Mouse (Mus musculus) midbrain, postnatal 0 days (tissue): Measurements from ENCODE around the gene Tial1. TPM values are rescaled to one million over a fixed set of nuclear protein-coding genes. Genes with fewer than 3 reads are reported as not detected.

Source experiments
- ATAC-seq: fragments of 200-750 bp; cut with Nextera tagmentation; 2 replicates; pipeline ENCODE4 v1.8.0; 2017; ENCODE audit warnings: moderate number of reproducible peaks, mild to moderate bottlenecking, moderate TSS enrichment, moderate library complexity; ENCODE audit not compliant: low FRiP score
- DNase-seq: peaks from one replicate; pipeline ENCODE4 v3.0.0-alpha.2; 2015; ENCODE audit warnings: low spot score
- H3K27ac ChIP-seq: fragments of 300-500 bp; sonication (generic); 2 replicates; pipeline ENCODE4 v1.5.1; 2014; ENCODE audit warnings: low read depth, mild to moderate bottlenecking, low read length, mixed read lengths
- H3K27me3 ChIP-seq: fragments of 300-500 bp; sonication (generic); 2 replicates; pipeline ENCODE4 v1.6.1; 2014; ENCODE audit warnings: low read length, control low read depth, mixed read lengths; ENCODE audit not compliant: insufficient read depth
- H3K36me3 ChIP-seq: fragments of 300-500 bp; sonication (generic); 2 replicates; pipeline ENCODE4 v1.6.1; 2014; ENCODE audit warnings: low read length, control low read depth, mixed read lengths; ENCODE audit not compliant: insufficient read depth
- H3K4me1 ChIP-seq: fragments of 300-500 bp; sonication (generic); 2 replicates; pipeline ENCODE4 v1.6.1; 2014; ENCODE audit warnings: mild to moderate bottlenecking, control low read depth, antibody characterized with exemption, low read length, mixed read lengths; ENCODE audit not compliant: insufficient read depth
- H3K4me2 ChIP-seq: fragments of 300-500 bp; sonication (generic); 2 replicates; pipeline ENCODE4 v1.6.1; 2014; ENCODE audit warnings: low read depth, mild to moderate bottlenecking, low read length, mixed read lengths; ENCODE audit not compliant: poor library complexity, severe bottlenecking
- H3K4me3 ChIP-seq: fragments of 300-500 bp; sonication (generic); 2 replicates; pipeline ENCODE4 v1.5.1; 2014; ENCODE audit warnings: low read depth, mild to moderate bottlenecking, low read length, moderate library complexity
- H3K9ac ChIP-seq: fragments of 300-500 bp; sonication (generic); replicated peaks from 2 replicates; pipeline ENCODE4 v1.6.1; 2014; ENCODE audit warnings: mild to moderate bottlenecking, low read length, moderate library complexity, mixed read lengths; ENCODE audit not compliant: poor library complexity, severe bottlenecking
- H3K9me3 ChIP-seq: fragments of 300-500 bp; sonication (generic); 2 replicates; pipeline ENCODE4 v1.6.1; 2016; ENCODE audit warnings: low read length, control low read depth
- CTCF ChIP-seq: IDR thresholded peaks from 2 replicates; pipeline ENCODE4 v1.5.1; 2016; ENCODE audit warnings: antibody characterized with exemption, mild to moderate bottlenecking
- WGBS: fragments of 180-500 bp; shearing (Covaris S2); extraction: QIAGEN DNeasy Blood & Tissue Kit; methylation state at CpG from one replicate; pipeline ENCODE4 v1.1.7; 2014; 5-methylcytosine and 5-hydroxymethylcytosine counted together
- polyA plus RNA-seq: library from polyadenylated mRNA; unstranded; fragments of >200 nt; fragmentation: Nextera tagmentation; extraction: Ambion mirVana; gene quantifications from 2 replicates; pipeline ENCODE4 v1.2.1, GENCODE M21; 2015
- total RNA-seq: library from RNA; depleted of rRNA; stranded (reverse); fragments of >200 nt; gene quantifications from 2 replicates; pipeline ENCODE4 v1.2.3, GENCODE M21; 2014; rRNA removed

The Tial1 gene
- total RNA-seq: 47.2 and 57.1 TPM in 2 replicates
- polyA plus RNA-seq: 24.8 and 29.9 TPM in 2 replicates

GRCm38 (mm10) chr7:128461285-128462215, at the start of gene Tial1:
Gene Tial1 (minus strand): TSS chr7:128461717.
- H3K4me2 ChIP-seq: peak within 1 kb of the TSS; percentile 84
- TF ChIP-seq CTCF: no peak
- ATAC-seq (peak; percentile 99), DNase-seq (peak; percentile 99)
- H3K4me3 ChIP-seq: peak within 1 kb of the TSS; percentile 89
- no peaks in the 10 kb centered on the region for H3K4me1 ChIP-seq
- under 1% methylated on average over 69 of the region's 69 CpGs for WGBS
- H3K9me3 ChIP-seq: no peaks in the 10 kb centered on the region
- peak within 1 kb of the TSS; percentile 91 for H3K27ac ChIP-seq
- peak within 1 kb of the TSS; percentile 91 for H3K9ac ChIP-seq
- no peaks in the 10 kb centered on the region for H3K27me3 ChIP-seq
- no peaks in the 10 kb centered on the region for H3K36me3 ChIP-seq

GRCm38 (mm10) chr7:128504091-128504490, 42.6 kb upstream of the Tial1 start:
- no peaks in the 10 kb centered on the region for H3K36me3 ChIP-seq
- ATAC-seq: no peak
- no peaks in the 10 kb centered on the region for H3K4me1 ChIP-seq
- no peak overlapping the region for H3K4me3 ChIP-seq
- no peaks in the 10 kb centered on the region for H3K27me3 ChIP-seq
- no peak overlapping the region for H3K4me2 ChIP-seq
- H3K9ac ChIP-seq: no peak overlapping the region
- TF ChIP-seq CTCF: no peak
- 93% methylated on average over 6 of the region's 6 CpGs for WGBS
- H3K27ac ChIP-seq: no peak overlapping the region
- no peak for DNase-seq
- no peaks in the 10 kb centered on the region for H3K9me3 ChIP-seq

- Histone ChIP-seq H3K9ac (no peak overlapping the region), H3K9me3 (no peaks in the 10 kb centered on the region), H3K4me2 (no peak overlapping the region), H3K27ac (no peak overlapping the region), H3K27me3 (no peaks in the 10 kb centered on the region), H3K36me3 (no peaks in the 10 kb centered on the region), H3K4me1 (no peaks in the 10 kb centered on the region), H3K4me3 (no peak overlapping the region)
- no peak for TF ChIP-seq CTCF
- ATAC-seq: no peak
- DNase-seq: no peak
- 87% methylated on average over 6 of the region's 6 CpGs for WGBS
Measured at GRCm38 (mm10) chr7:128499801-128500200, 38.3 kb upstream of the Tial1 start.

GRCm38 (mm10) chr7:128494546-128494945, 33.0 kb upstream of the Tial1 start:
- no peaks in the 10 kb centered on the region for H3K4me1 ChIP-seq
- no peaks in the 10 kb centered on the region for H3K36me3 ChIP-seq
- H3K4me3 ChIP-seq: no peak overlapping the region
- DNase-seq (no peak), ATAC-seq (no peak)
- H3K9ac ChIP-seq: no peak overlapping the region
- TF ChIP-seq CTCF: no peak
- no peaks in the 10 kb centered on the region for H3K9me3 ChIP-seq
- H3K4me2 ChIP-seq: no peak overlapping the region
- H3K27ac ChIP-seq: no peak overlapping the region
- 94% methylated on average over 5 of the region's 5 CpGs for WGBS
- no peaks in the 10 kb centered on the region for H3K27me3 ChIP-seq

- Histone ChIP-seq H3K4me3 (no peak overlapping the region), H3K4me2 (no peak overlapping the region), H3K27ac (no peak overlapping the region), H3K4me1 (no peaks in the 10 kb centered on the region), H3K36me3 (no peaks in the 10 kb centered on the region), H3K27me3 (no peaks in the 10 kb centered on the region), H3K9me3 (peaks cover 11% of the 10 kb centered on the region; the same call in 1 of the 2 replicates), H3K9ac (no peak overlapping the region)
- 95% methylated on average over 3 of the region's 3 CpGs for WGBS
- TF ChIP-seq CTCF: no peak
- DNase-seq: no peak
- ATAC-seq: no peak
Measured at GRCm38 (mm10) chr7:128488986-128489385, 27.5 kb upstream of the Tial1 start.

GRCm38 (mm10) chr7:128474322-128474721, 12.8 kb upstream of the Tial1 start:
- peak overlapping the region; percentile 24 for H3K4me3 ChIP-seq
- peak; percentile 73 for TF ChIP-seq CTCF
- no peaks in the 10 kb centered on the region for H3K36me3 ChIP-seq
- DNase-seq: peak; percentile 81
- H3K9me3 ChIP-seq: no peaks in the 10 kb centered on the region
- no peaks in the 10 kb centered on the region for H3K27me3 ChIP-seq
- WGBS: 23% methylated on average over 10 of the region's 10 CpGs
- peak overlapping the region; percentile 39; the same call in 1 of the 2 replicates for H3K4me2 ChIP-seq
- H3K27ac ChIP-seq: no peak overlapping the region
- H3K4me1 ChIP-seq: no peaks in the 10 kb centered on the region
- peak; percentile 63; the same call in 1 of the 2 replicates for ATAC-seq
- no peak overlapping the region for H3K9ac ChIP-seq
